Mouse (Mus musculus): ENCODE results near the gene Tmem121. TPM values are rescaled to one million over a fixed set of nuclear protein-coding genes. Genes with fewer than 3 reads are reported as not detected.

Gene Tmem121
- polyA plus RNA-seq, 1 experiment from 2014 or later = 1.2 TPM

DNA sequence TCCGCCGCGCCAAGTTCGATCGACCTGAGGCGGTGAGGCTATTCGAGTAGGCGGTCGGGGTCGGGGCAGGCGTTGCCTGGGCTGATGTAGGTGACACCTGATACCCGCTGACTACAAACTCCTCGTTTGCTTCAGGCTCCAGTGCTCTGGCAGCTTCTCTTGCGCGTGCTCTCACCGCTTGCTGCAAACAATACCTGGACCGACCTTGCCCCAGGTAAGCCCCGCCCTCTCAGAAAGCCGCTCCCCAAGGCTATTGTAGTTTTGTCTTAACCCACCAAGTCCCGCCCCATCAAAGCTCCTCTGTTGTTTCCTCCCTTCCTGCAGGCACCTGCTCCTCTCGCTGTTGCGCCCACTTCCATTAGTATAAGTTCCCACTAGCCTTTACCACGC, 29.2 kb upstream of the Tmem121 start:
- no peaks in the 10 kb centered on the region for H3K27me3 ChIP-seq (replicated peaks; ENCODE audit: insufficient read depth, low read length)
- 0 out of 2 replicates have a peak overlapping the region, but pooled peaks have one; percentile 3 for H3K27ac ChIP-seq (ENCODE audit: low read length)
- H3K36me3 ChIP-seq (ENCODE audit: insufficient read depth, low read length) = no peaks in the 10 kb centered on the region
- TF ChIP-seq CTCF (IDR thresholded peaks at IDR 0.05) (no peak), EP300 (IDR thresholded peaks at IDR 0.05) (no peak)
- H3K4me3 ChIP-seq (ENCODE audit: low read depth, low read length) = peak overlapping the region; percentile 44
- peaks cover 18% of the 10 kb centered on the region for H3K4me1 ChIP-seq (ENCODE audit: insufficient read depth, low read depth, low read length)
- H3K9me3 ChIP-seq (ENCODE audit: low read length) = no peaks in the 10 kb centered on the region
- H3K4me2 ChIP-seq (replicated peaks; ENCODE audit: low read depth, low read length) = peak overlapping the region; percentile 88
- DNase-seq (ENCODE audit: low spot score) (peak; percentile 53), ATAC-seq (peak; percentile 0; the same call in 1 of the 2 replicates)
- no peak overlapping the region for H3K9ac ChIP-seq (replicated peaks; ENCODE audit: low read depth)
- under 1% methylated on average over 18 of the region's 23 CpGs for WGBS

DNA sequence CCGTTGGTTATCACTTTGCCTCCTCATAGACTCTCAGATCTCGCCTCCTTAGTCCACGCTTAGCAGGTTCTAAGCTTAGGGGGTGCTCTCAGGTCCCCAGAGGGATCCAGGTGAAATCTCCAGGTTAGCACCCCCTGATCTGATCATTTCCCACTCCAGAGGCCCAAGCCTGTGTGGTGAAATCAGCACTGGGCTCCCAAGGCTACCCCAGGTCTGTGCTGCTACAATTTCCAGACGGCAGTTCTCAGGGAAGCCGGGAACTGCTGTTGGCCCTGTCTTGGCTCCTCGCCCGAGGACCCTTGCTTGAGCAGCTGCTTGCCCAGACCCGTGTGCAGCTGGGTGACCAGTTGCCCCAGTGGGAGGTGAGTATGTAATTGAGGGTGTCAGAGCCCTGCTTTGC, 28.7 kb upstream of the Tmem121 start:
- no peak for DNase-seq (ENCODE audit: low spot score)

DNA sequence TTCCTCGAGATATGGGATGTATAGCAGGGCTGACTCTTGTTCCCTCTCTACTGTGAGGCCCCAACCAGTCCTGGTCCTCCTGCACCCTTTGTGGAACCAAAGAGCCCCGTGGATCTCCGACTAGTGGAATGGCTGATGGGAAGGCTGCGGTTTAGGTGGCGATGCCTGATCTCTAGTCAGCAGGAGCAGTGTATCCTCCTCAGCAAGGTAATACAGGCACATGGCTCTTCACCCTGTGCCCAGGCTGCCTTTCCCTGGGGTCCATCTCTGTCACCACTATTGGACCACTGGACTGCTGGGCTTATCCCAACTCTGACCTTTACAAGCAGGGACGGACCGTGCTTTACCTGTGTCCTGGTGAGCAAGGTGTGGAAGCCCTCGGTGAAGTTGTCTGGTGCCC, 28.2 kb upstream of the Tmem121 start:
- Histone ChIP-seq H3K36me3 (ENCODE audit: insufficient read depth, low read length) (no peaks in the 10 kb centered on the region), H3K9ac (replicated peaks; ENCODE audit: low read depth) (no peak overlapping the region), H3K4me1 (ENCODE audit: insufficient read depth, low read depth, low read length) (peaks cover 10% of the 10 kb centered on the region), H3K4me3 (ENCODE audit: low read depth, low read length) (no peak overlapping the region), H3K27me3 (replicated peaks; ENCODE audit: insufficient read depth, low read length) (no peaks in the 10 kb centered on the region), H3K27ac (ENCODE audit: low read length) (no peak overlapping the region), H3K4me2 (replicated peaks; ENCODE audit: low read depth, low read length) (no peak overlapping the region), H3K9me3 (ENCODE audit: low read length) (no peaks in the 10 kb centered on the region)
- 76% methylated on average over 8 of the region's 8 CpGs for WGBS
- no peak for DNase-seq (ENCODE audit: low spot score)
- TF ChIP-seq CTCF (IDR thresholded peaks at IDR 0.05) = no peak
- no peak for TF ChIP-seq EP300 (IDR thresholded peaks at IDR 0.05)
- ATAC-seq = no peak

More for the DNA sequence above, 28.7 kb upstream of the Tmem121 start:
- peak overlapping the region; percentile 44; the same call in 1 of the 2 replicates for H3K4me3 ChIP-seq (ENCODE audit: low read depth, low read length)
- 32% methylated on average over 8 of the region's 8 CpGs for WGBS
- H3K4me2 ChIP-seq (replicated peaks; ENCODE audit: low read depth, low read length) = peak overlapping the region; percentile 88
- H3K36me3 ChIP-seq (ENCODE audit: insufficient read depth, low read length) = no peaks in the 10 kb centered on the region
- H3K27me3 ChIP-seq (replicated peaks; ENCODE audit: insufficient read depth, low read length) = no peaks in the 10 kb centered on the region
- H3K9ac ChIP-seq (replicated peaks; ENCODE audit: low read depth) = no peak overlapping the region
- no peaks in the 10 kb centered on the region for H3K9me3 ChIP-seq (ENCODE audit: low read length)
- TF ChIP-seq EP300 (IDR thresholded peaks at IDR 0.05) (no peak), CTCF (IDR thresholded peaks at IDR 0.05) (no peak)
- ATAC-seq = no peak
- H3K27ac ChIP-seq (ENCODE audit: low read length) = no peak overlapping the region
- peaks cover 14% of the 10 kb centered on the region for H3K4me1 ChIP-seq (ENCODE audit: insufficient read depth, low read depth, low read length)

DNA sequence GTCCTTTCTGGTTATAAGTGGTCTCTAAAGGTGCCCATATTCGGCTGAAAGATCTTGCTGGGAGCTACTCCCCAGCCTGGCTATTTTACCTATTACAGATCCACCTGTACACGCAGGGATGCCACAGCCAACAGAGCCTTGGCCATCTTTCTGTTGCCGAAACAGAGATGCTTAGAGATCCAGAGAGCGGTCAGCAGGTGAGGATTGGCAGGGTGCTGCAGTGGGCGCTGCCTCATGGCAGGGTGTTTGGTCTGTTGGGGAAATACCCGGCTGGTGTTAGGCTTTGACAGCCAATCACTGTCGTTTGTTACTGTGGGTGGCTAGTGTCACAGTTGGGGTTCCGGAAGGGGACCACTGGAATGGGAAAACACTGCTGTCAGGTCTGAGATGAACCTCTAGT, 27.8 kb upstream of the Tmem121 start:
- 89% methylated on average over 8 of the region's 8 CpGs for WGBS
- no peak overlapping the region for H3K4me2 ChIP-seq (replicated peaks; ENCODE audit: low read depth, low read length)
- no peak overlapping the region for H3K4me3 ChIP-seq (ENCODE audit: low read depth, low read length)

DNA sequence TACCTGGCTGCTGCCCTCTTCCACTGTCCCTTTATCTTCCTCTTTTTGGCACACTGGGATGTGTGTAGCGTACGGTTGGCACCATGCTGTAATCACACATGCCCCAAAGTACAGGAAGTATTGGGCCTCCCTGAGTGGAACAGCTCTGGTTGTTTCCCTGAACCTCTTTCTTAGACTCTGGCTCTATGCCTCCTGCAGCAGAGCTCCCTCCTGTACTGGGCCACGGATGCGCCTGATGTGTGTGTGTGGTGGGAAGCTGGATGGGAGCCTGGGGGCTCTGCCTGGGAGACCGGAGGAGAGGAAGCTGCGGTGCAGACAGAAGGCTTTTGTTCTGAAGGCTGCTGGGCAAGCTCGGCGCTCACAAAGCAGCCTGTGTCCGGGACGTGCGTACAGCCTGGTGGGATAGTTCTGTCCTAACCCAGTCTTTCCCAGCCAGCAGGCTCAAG, 22.1 kb upstream of the Tmem121 start:
- Histone ChIP-seq H3K36me3 (ENCODE audit: insufficient read depth, low read length) (no peaks in the 10 kb centered on the region), H3K9ac (replicated peaks; ENCODE audit: low read depth) (no peak overlapping the region), H3K4me2 (replicated peaks; ENCODE audit: low read depth, low read length) (no peak overlapping the region), H3K4me1 (ENCODE audit: insufficient read depth, low read depth, low read length) (no peaks in the 10 kb centered on the region), H3K4me3 (ENCODE audit: low read depth, low read length) (no peak overlapping the region), H3K27me3 (replicated peaks; ENCODE audit: insufficient read depth, low read length) (no peaks in the 10 kb centered on the region), H3K27ac (ENCODE audit: low read length) (no peak overlapping the region), H3K9me3 (ENCODE audit: low read length) (no peaks in the 10 kb centered on the region)
- no peak for TF ChIP-seq CTCF (IDR thresholded peaks at IDR 0.05)
- TF ChIP-seq EP300 (IDR thresholded peaks at IDR 0.05) = no peak
- 81% methylated on average over 11 of the region's 11 CpGs for WGBS
- no peak for DNase-seq (ENCODE audit: low spot score)
- ATAC-seq = no peak

More for the DNA sequence above, 27.8 kb upstream of the Tmem121 start:
- DNase-seq (ENCODE audit: low spot score) = no peak
- Histone ChIP-seq H3K27ac (ENCODE audit: low read length) (no peak overlapping the region), H3K9ac (replicated peaks; ENCODE audit: low read depth) (no peak overlapping the region), H3K27me3 (replicated peaks; ENCODE audit: insufficient read depth, low read length) (no peaks in the 10 kb centered on the region), H3K4me1 (ENCODE audit: insufficient read depth, low read depth, low read length) (peaks cover 10% of the 10 kb centered on the region), H3K9me3 (ENCODE audit: low read length) (no peaks in the 10 kb centered on the region), H3K36me3 (ENCODE audit: insufficient read depth, low read length) (no peaks in the 10 kb centered on the region)
- no peak for ATAC-seq
- no peak for TF ChIP-seq EP300 (IDR thresholded peaks at IDR 0.05)
- TF ChIP-seq CTCF (IDR thresholded peaks at IDR 0.05) = no peak

DNA sequence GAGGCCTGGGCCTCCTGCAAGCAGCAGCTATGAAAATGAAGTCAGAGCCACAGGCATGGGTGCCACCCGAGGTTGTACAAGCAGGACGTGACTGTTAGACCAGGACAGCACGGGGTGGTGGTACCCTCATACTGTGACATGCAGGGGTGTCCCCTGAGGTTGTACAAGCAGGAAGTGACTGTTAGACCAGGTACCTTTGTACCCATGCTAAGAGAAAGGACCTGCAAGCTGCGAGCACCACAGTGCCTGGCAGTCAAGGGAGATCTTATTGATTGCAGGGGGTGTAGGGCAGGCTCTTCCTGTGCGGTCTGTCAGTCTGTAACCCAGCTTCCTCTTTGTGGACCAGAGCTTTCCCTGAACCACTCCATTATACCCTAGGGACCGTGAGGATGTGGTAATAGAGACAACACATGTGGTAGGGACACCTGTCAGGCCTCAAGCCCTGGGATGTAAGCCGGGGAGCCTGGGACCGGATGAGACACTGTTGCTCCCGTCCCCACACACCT, 17.6 kb upstream of the Tmem121 start:
- WGBS = 73% methylated on average over 9 of the region's 9 CpGs

More for the DNA sequence above, 17.6 kb upstream of the Tmem121 start:
- no peak for TF ChIP-seq EP300 (IDR thresholded peaks at IDR 0.05)
- TF ChIP-seq CTCF (IDR thresholded peaks at IDR 0.05) = no peak
- ATAC-seq (no peak), DNase-seq (ENCODE audit: low spot score) (no peak)
- H3K4me3 ChIP-seq (ENCODE audit: low read depth, low read length) = no peak overlapping the region
- H3K36me3 ChIP-seq (ENCODE audit: insufficient read depth, low read length) = no peaks in the 10 kb centered on the region
- H3K27ac ChIP-seq (ENCODE audit: low read length) = no peak overlapping the region
- H3K4me2 ChIP-seq (replicated peaks; ENCODE audit: low read depth, low read length) = no peak overlapping the region
- no peaks in the 10 kb centered on the region for H3K27me3 ChIP-seq (replicated peaks; ENCODE audit: insufficient read depth, low read length)
- H3K4me1 ChIP-seq (ENCODE audit: insufficient read depth, low read depth, low read length) = no peaks in the 10 kb centered on the region
- no peaks in the 10 kb centered on the region for H3K9me3 ChIP-seq (ENCODE audit: low read length)
- H3K9ac ChIP-seq (replicated peaks; ENCODE audit: low read depth) = no peak overlapping the region
